Mouse (Mus musculus) myocyte (in vitro differentiated cells): ENCODE measurements around the gene Thumpd2.

Source experiments
- CEBPB ChIP-seq: IDR thresholded peaks from 2 replicates; pipeline ENCODE4 v1.6.1; 2011; ENCODE audit warnings: mild to moderate bottlenecking, moderate library complexity; ENCODE audit not compliant: poor library complexity, insufficient read depth, severe bottlenecking
- MAX ChIP-seq: IDR thresholded peaks from one replicate; pipeline ENCODE4 v1.6.1; 2011; ENCODE audit warnings: low read depth, mild to moderate bottlenecking, control low read depth
- MYOD1 ChIP-seq, 3 experiments: IDR thresholded peaks; one replicate each; pipeline ENCODE4 v1.6.1; 2011; ENCODE audit warnings: control low read depth in 2 of 3, low read depth in 2 of 3, mild to moderate bottlenecking in 2 of 3, moderate library complexity in 1 of 3; ENCODE audit not compliant: insufficient read length in 2 of 3, control insufficient read depth in 1 of 3
- MYOG ChIP-seq, 3 experiments: IDR thresholded peaks; one replicate each; pipeline ENCODE4 v1.6.1; 2011; ENCODE audit warnings: control low read depth in 2 of 3, low read depth in 2 of 3, mild to moderate bottlenecking in 2 of 3; ENCODE audit not compliant: insufficient read length in 2 of 3, control insufficient read depth in 1 of 3, insufficient read depth in 1 of 3
- POLR2A ChIP-seq: IDR thresholded peaks from one replicate; pipeline ENCODE4 v1.6.1; 2011; ENCODE audit warnings: low read depth, mild to moderate bottlenecking, control low read depth, moderate library complexity; ENCODE audit not compliant: insufficient read length
- POLR2AphosphoS2 ChIP-seq: IDR thresholded peaks from one replicate; pipeline ENCODE4 v1.6.1; 2011; ENCODE audit warnings: low read depth, control low read depth; ENCODE audit not compliant: insufficient read length
- REST ChIP-seq: IDR thresholded peaks from one replicate; pipeline ENCODE4 v1.6.1; 2011; ENCODE audit warnings: mild to moderate bottlenecking, control low read depth, moderate library complexity; ENCODE audit not compliant: insufficient read depth, insufficient read length
- SRF ChIP-seq: IDR thresholded peaks from one replicate; pipeline ENCODE4 v1.6.1; 2011; ENCODE audit warnings: low read depth; ENCODE audit not compliant: control insufficient read depth, insufficient read length
- TCF12 ChIP-seq: IDR thresholded peaks from one replicate; pipeline ENCODE4 v1.6.1; 2011; ENCODE audit warnings: mild to moderate bottlenecking, control low read depth; ENCODE audit not compliant: poor library complexity, insufficient read depth, severe bottlenecking
- USF1 ChIP-seq: IDR thresholded peaks from one replicate; pipeline ENCODE4 v1.6.1; 2011; ENCODE audit warnings: low read depth, mild to moderate bottlenecking, control low read depth, moderate library complexity

DNA sequence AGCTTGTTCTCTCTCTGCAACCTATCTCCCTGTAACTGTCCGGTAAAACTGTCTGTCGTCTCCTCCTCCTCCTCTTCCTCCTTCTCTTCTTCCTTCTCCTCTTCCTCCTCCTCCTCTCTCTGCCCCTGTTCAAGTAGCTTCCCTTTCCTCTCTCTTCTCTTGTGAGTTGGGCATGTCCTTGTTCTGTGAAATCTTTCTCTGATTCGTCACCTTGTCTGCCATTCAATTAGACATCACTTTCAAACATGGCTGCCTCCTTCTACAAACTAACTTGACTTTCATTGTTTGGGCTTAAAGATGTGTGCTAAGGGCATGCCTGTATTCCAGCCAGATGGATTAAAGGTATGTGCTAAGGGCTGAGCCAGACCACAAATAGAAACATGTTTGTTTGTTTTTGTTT, 1.5 kb downstream of the Thumpd2 start:
- TF ChIP-seq POLR2A: no peak
- no peak for TF ChIP-seq MYOG (IDR thresholded peaks at IDR 0.05; ENCODE audit: control insufficient read depth in 1 of 3, insufficient read depth in 1 of 3, insufficient read length in 2 of 3, low read depth in 2 of 3)
- TF ChIP-seq MAX: no peak
- TF ChIP-seq CEBPB: no peak
- TF ChIP-seq POLR2AphosphoS2: no peak
- no peak for TF ChIP-seq REST
- TF ChIP-seq MYOD1 (IDR thresholded peaks at IDR 0.05; ENCODE audit: control insufficient read depth in 1 of 3, insufficient read length in 2 of 3, low read depth in 2 of 3): no peak
- no peak for TF ChIP-seq USF1
- TF ChIP-seq TCF12: no peak
- no peak for TF ChIP-seq SRF
